Mouse (Mus musculus) layer of hippocampus, adult 9-11 months (tissue): ENCODE data around the gene Csgalnact2.

Experiments
- DNase-seq: peaks from one replicate; pipeline ENCODE4 v3.0.0; 2022

Gene Csgalnact2

DNA sequence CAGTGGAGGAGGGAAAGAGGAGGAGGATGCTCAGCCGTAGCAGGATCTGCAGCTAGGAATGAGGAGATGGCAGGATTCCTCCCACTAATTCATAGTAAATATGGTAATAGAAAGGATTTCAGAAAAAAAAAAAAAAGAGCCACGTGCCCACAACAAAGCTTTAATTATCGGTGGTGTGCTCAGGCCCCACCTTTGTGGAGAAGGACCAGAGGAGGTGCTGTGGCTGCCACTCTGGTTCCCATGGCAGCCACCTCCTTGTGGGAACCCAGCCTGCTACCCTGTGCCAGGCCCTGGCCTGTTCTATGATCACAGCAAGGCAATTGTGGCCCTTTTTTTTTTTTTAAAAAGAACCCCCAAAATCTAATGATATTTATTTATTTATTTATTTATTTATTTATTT lies 67.5 kb downstream of the Csgalnact2 start:
- peak; percentile 59 for DNase-seq

DNA sequence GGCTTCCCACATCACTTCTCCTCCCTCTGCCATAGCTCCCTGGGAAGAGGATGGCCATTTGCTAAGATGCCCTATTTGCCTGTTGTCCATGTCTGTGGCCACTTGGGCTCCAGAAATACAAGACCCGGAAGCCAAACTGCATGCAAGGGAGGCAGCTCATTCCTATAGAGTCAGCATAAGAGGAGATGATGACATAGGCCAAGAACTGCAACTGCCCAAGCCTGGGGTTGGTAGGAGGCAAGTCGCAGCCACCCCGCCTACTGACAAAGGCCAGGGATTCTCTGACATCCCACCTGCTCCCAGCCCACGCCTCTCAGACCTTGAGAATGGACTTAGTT lies 68.0 kb downstream of the Csgalnact2 start:
- no peak for DNase-seq

DNA sequence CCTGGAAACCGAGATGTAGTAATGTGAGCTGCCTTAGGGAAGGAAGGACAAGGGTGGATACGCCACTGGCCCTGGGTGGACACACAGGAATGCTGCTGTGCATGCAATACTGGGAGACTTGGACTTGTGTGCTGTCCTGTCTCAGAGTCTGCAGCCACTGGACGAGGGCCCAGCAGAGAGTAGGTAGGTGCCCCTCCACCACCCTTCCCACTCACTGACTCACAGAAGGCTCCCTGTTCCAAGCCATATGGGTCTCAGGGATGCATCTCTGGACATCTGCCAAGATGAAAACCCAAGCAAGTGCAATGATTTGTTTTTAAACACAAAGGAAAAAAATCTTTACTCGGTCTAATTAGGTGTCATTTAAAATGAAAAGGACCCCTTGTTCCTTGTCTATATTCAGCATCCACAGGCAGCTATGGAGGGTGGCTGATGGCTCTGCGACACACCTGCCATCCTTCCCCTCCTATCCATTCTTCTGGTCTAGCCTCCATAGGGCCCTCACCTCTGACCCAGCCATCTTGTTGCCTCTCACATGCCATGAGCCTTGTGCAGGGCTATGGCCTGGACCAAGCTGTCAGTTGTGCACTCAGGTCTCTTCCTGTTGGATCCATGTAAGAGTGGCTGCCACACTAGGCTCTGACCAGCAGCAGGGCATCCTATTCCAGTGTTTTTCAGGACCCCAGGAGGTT lies 68.5 kb downstream of the Csgalnact2 start:
- peak; percentile 85 for DNase-seq

DNA sequence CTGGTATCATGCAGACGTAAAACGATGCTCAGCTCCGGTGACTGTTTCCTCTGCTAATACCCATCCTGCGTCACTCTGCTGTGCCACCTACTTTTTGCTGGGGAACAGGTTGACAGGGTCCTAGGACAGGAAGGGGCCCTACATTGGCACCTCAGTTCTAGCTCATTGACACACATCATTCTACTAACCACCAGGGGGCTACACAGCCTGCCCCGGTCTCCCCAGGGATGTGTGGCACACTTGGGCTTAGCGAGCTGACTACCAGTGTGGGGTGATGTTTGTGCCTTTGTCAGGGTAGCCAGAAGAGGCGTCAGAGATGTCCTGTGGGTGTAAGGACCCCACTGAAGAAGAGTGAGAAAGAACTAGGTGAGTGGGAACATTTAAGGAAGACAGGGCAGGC lies 71.2 kb downstream of the Csgalnact2 start:
- no peak for DNase-seq

DNA sequence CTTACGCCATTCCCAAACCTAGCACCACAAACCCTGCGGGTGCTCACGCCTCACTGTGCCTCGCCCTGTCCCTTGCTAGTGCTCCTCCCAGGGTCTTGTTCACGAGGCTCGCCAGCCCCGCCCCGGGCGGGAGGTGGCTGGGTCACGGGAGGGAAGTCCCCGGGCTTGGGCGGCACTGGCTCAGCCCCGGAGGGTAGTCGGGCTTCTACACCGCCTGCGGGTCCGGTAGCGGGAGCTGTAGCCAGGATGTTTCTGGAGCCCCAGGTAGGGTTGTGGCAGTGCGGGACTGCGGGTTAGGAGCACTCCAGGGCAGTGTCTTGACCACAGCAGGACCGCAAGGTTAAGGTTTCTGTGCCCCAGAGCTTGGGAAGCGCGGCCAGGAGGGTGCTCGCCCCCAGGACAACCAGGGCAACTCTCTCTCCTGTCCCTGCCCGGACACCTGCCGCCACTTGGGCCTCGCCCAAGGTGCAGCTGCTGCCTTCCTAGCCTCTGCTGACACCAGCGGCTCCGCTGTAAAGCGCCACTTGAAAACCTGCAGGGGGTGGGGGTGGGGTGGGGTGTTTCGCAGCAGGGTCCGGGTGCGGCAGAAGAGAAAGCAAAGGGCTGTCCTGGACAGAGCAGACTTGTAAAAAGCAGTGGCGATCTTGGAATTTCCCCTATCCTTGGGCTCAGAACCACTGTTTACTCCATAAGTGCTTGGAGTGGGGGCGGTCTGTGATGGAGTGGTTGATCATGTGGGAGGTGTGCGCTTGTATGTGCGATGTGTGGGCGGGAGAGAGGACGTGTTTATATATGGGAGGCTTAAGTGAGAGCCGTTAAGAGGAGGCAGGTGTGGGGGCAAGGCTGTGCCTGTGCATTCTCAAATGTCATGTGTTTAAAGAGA lies 72.5 kb downstream of the Csgalnact2 start:
- peak; percentile 60 for DNase-seq

DNA sequence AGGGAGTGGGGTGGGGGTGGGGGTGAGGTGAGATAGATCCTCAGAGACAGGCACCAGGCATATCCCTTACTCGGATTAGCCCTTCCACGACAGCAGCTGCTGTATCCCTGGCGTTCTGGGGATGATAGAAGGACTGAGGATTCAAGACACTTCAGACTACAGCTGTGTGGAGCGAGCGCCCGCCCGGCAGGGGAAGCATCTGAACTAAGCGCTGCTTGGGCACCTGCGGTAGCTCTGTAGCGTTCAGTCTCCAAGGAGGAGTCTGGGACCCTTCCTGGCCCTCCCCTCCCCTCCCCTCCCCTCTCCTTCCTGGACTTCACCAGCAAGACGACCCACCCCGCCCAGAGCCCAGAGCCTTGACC lies 73.1 kb downstream of the Csgalnact2 start:
- no peak for DNase-seq

DNA sequence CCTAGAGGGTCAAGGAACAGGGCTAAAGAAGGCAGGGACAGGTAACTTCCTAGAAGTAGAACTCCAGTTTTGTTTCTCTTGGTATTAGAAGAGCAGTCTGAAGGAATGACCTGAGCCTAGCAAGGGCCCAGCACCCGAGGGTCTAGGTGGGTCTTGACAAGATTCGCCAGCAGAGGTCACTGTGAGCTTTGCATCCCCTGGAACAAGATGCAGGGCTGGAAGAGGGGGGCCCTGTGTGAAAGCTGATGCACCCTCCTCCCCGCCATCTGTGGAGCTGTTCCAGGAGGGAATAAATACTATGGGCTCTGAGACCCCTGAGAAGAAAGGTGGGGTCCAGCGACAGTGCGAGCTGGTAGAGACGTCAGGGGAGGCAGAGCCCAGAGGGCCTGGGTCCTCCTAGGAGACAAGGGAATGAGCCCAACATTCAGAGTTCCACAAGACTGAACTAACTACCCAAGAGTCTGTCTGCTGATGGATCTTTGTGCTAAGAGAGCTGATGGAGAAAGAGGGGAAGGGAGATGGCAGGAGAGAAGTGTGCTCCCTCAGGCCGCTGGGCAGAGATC lies 73.9 kb downstream of the Csgalnact2 start:
- no peak for DNase-seq

DNA sequence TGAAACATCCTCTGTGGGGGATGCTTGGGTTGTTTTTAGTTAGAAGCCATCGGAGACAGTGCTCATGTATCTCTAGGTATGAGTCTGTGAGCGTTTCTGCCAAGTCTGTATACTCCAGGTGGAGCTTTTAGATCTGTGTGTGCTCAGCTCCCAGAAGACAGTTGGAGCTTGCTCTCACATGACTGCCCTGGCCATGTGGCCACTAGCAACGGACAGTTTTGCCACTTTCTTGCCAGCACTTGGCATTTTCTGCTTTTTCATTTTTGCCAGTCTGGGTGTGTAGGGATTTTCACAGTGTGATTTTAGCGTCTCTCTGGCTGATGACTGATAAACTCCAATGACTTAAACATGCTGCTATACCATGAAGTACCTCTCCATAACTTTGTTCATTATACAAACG lies 75.7 kb downstream of the Csgalnact2 start:
- no peak for DNase-seq

DNA sequence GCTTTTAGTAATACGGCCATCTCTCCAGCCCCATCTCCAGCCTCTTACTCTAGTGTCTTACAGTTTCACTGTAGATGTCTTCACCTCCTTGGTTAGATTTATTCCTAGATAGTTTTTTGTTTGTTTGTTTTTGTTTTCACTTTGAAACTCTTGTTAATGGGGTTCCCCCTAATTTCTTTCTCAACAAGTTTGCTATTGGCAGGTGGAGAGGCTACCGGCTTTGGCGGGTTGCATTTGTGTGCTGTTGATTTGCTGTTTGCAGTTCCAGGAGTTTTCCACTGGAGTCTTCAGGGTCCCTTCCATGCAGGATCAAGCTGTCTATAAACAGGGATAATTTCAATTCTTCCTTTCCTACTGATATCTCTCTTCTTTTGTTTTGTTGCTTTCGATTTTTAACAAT lies 77.7 kb downstream of the Csgalnact2 start:
- DNase-seq, result no peak
